Comparison of ENCODE assay signal across 9 mouse cellular contexts in genomic region chr2:107519326-107519725, GRCm38 (mm10).
DNase-seq lines count a peak whose midpoint lies in the region; ATAC-seq lines count a peak whose summit lies in the region.
"Had no signal": no experiment of that assay in that cellular context is flagged by ENCODE, and none has a peak within 500 bp of the region (broad histone marks: within the 10 kb centered on the region; RNA-seq: fewer than 3 reads in every experiment).

No protein-coding gene starts in this region.

- WGBS in hindbrain, embryonic 12.5 days, result 75% methylated on average over 3 of the region's 3 CpGs
- 72% methylated on average over 3 of the region's 3 CpGs for WGBS in forebrain, embryonic 16.5 days

- DNase-seq in lung, adult 18-20 months, result peak; percentile 2 to 12
- DNase-seq in lung, postnatal 14 days, result no peak
- peak; percentile 77 to 87 for DNase-seq in frontal cortex, postnatal 36 days (ENCODE audit: low spot score in 2 of 2)
- DNase-seq in layer of hippocampus, postnatal 14 days (ENCODE audit: low spot score in 2 of 2), result peak; percentile 30 to 50
- DNase-seq in right cerebral cortex, postnatal 36 days (ENCODE audit: low spot score in 2 of 2), result peak; percentile 76 to 89
- DNase-seq in embryo, embryonic 9.5 days (ENCODE audit: extremely low spot score), result no peak

- no peaks in the 10 kb centered on the region for H3K36me3 ChIP-seq in hindbrain, embryonic 12.5 days
- H3K36me3 ChIP-seq in forebrain, embryonic 16.5 days (ENCODE audit: control insufficient read depth, insufficient read depth), result no peaks in the 10 kb centered on the region
- H3K36me3 ChIP-seq: limb, embryonic 10.5 days had no signal

- no peak for ATAC-seq in hindbrain, embryonic 12.5 days (ENCODE audit: low FRiP score)
- no peak for ATAC-seq in forebrain, embryonic 16.5 days

- H3K4me3 ChIP-seq in hindbrain, embryonic 12.5 days, result no peak overlapping the region
- H3K4me3 ChIP-seq in forebrain, embryonic 16.5 days (replicated peaks; ENCODE audit: low read length), result no peak overlapping the region
- H3K4me3 ChIP-seq: limb, embryonic 10.5 days had no signal

- H3K4me2 ChIP-seq in hindbrain, embryonic 12.5 days (replicated peaks), result no peak overlapping the region
- no peak overlapping the region for H3K4me2 ChIP-seq in forebrain, embryonic 16.5 days (ENCODE audit: low read length)

- H3K4me1 ChIP-seq in hindbrain, embryonic 12.5 days, result no peaks in the 10 kb centered on the region
- H3K4me1 ChIP-seq in forebrain, embryonic 16.5 days (replicated peaks; ENCODE audit: control insufficient read depth, insufficient read depth, low read length), result no peaks in the 10 kb centered on the region
- H3K4me1 ChIP-seq: limb, embryonic 10.5 days had no signal

- no peaks in the 10 kb centered on the region for H3K9me3 ChIP-seq in hindbrain, embryonic 12.5 days (replicated peaks)
- no peaks in the 10 kb centered on the region for H3K9me3 ChIP-seq in forebrain, embryonic 16.5 days (ENCODE audit: control insufficient read depth, low read length)
- H3K9me3 ChIP-seq: limb, embryonic 10.5 days had no signal

- H3K9ac ChIP-seq in hindbrain, embryonic 12.5 days, result no peak overlapping the region
- no peak overlapping the region for H3K9ac ChIP-seq in forebrain, embryonic 16.5 days (replicated peaks; ENCODE audit: low read depth, low read length)

- H3K27me3 ChIP-seq in hindbrain, embryonic 12.5 days, result no peaks in the 10 kb centered on the region
- no peaks in the 10 kb centered on the region for H3K27me3 ChIP-seq in forebrain, embryonic 16.5 days (replicated peaks; ENCODE audit: control insufficient read depth, insufficient read depth, low read length)

- no peak overlapping the region for H3K27ac ChIP-seq in hindbrain, embryonic 12.5 days
- no peak overlapping the region for H3K27ac ChIP-seq in forebrain, embryonic 16.5 days (ENCODE audit: low read length)
- H3K27ac ChIP-seq: limb, embryonic 10.5 days had no signal

Comparison
In these comparisons a context has a peak if more than half of its experiments do, and no peak if none do; other contexts are left out.
1. DNase-seq: peak in lung, adult 18-20 months (2 of 2), frontal cortex, postnatal 36 days (2 of 2), layer of hippocampus, postnatal 14 days (2 of 2) and right cerebral cortex, postnatal 36 days (2 of 2); none in lung, postnatal 14 days (single experiment) and embryo, embryonic 9.5 days (single experiment).